Mouse (Mus musculus) fat pad, adult 2 months (tissue): ENCODE results near the gene Eif4a1.
A peak's percentile ranks its signal among the peaks of the same experiment; 100 is the strongest.
"Not testable (repeated sequence)": the region's sequence is repeated elsewhere in the genome, so short reads cannot be mapped to it uniquely, and the experiment has no call there.

Source experiments
- DNase-seq: peaks from one replicate; pipeline ENCODE4 v3.0.0-alpha.2; 2011; ENCODE audit warnings: low read depth, low spot score; ENCODE audit errors: extremely low read depth

Eif4a1 gene

GRCm38 (mm10) chr11:69645860-69646259, 26.4 kb downstream of the Eif4a1 start:
- DNase-seq: no peak

- no peak for DNase-seq
These were observed 36.8 kb downstream of the Eif4a1 start for GRCm38 (mm10) chr11:69635471-69635870.

GRCm38 (mm10) chr11:69633128-69633866, 38.9 kb downstream of the Eif4a1 start:
- no peak for DNase-seq

GRCm38 (mm10) chr11:69632284-69633089, 39.7 kb downstream of the Eif4a1 start, which contains the start of gene Fxr2:
Fxr2 (plus strand) TSS chr11:69632990.
- peak; percentile 74 for DNase-seq

- no peak for DNase-seq
These were observed 42.4 kb downstream of the Eif4a1 start for GRCm38 (mm10) chr11:69629802-69630201.

- DNase-seq: no peak
These were observed 43.9 kb downstream of the Eif4a1 start for GRCm38 (mm10) chr11:69628286-69628685.

- DNase-seq: not testable (repeated sequence)
These were observed 47.9 kb downstream of the Eif4a1 start for GRCm38 (mm10) chr11:69624339-69624738.

- DNase-seq: no peak
These were observed 49.2 kb downstream of the Eif4a1 start for GRCm38 (mm10) chr11:69623006-69623405.

- DNase-seq: no peak
These were observed 49.8 kb downstream of the Eif4a1 start for GRCm38 (mm10) chr11:69622406-69622805.

GRCm38 (mm10) chr11:69621571-69622268, 50.5 kb downstream of the Eif4a1 start, which contains the start of gene Sat2:
Sat2 (plus strand) TSS chr11:69622024.
- DNase-seq: no peak

- DNase-seq: no peak
These were observed 51.7 kb downstream of the Eif4a1 start for GRCm38 (mm10) chr11:69620394-69621081.

GRCm38 (mm10) chr11:69617805-69618204, 54.4 kb downstream of the Eif4a1 start, which contains the start of gene Shbg:
Shbg (minus strand) TSS chr11:69617905.
- DNase-seq: no peak
